Mouse (Mus musculus): ENCODE measurements around the gene Mkln1. TPM values are rescaled to one million over a fixed set of nuclear protein-coding genes. Genes with fewer than 3 reads are reported as not detected.
"Not testable (repeated sequence)": the region's sequence is repeated elsewhere in the genome, so short reads cannot be mapped to it uniquely, and the experiment has no call there.

Mkln1 gene
- polyA plus RNA-seq, 2 experiments from 2014 or later = 314 to 377 TPM

- no peak for ATAC-seq
These were observed 161.8 kb downstream of the Mkln1 start for GRCm38 (mm10) chr6:31560138-31560959.

GRCm38 (mm10) chr6:31561948-31562347 lies 163.4 kb downstream of the Mkln1 start:
- not testable (repeated sequence) for ATAC-seq

GRCm38 (mm10) chr6:31562371-31563080 lies 164.0 kb downstream of the Mkln1 start:
- ATAC-seq = no peak

- peak; percentile 69 for ATAC-seq
These were observed 165.0 kb downstream of the Mkln1 start, which contains the start of gene Podxl for GRCm38 (mm10) chr6:31563235-31564181. Gene Podxl (minus strand): TSS chr6:31563981.

GRCm38 (mm10) chr6:31564182-31564531 lies 165.6 kb downstream of the Mkln1 start:
- no peak for ATAC-seq

GRCm38 (mm10) chr6:31564901-31565391 lies 166.4 kb downstream of the Mkln1 start:
- ATAC-seq = no peak

Other genes with a start within 250 kb of the Mkln1 start
- gene Podxl, start 165.2 kb downstream of the Mkln1 start, polyA plus RNA-seq (2017; shearing (Covaris generic)) = not detected